Mouse (Mus musculus) T-helper 2 cell (primary cell): Measurements from ENCODE around the gene Kat7.

Experiments
- in situ Hi-C: fragments of 300-600 bp; cut with MboI, MseI; formaldehyde crosslinking; loops from one replicate; pipeline ENCODE4 v1.15.1; 2025; ENCODE audit warnings: high pct_unique_total_duplicates

The Kat7 gene

DNA sequence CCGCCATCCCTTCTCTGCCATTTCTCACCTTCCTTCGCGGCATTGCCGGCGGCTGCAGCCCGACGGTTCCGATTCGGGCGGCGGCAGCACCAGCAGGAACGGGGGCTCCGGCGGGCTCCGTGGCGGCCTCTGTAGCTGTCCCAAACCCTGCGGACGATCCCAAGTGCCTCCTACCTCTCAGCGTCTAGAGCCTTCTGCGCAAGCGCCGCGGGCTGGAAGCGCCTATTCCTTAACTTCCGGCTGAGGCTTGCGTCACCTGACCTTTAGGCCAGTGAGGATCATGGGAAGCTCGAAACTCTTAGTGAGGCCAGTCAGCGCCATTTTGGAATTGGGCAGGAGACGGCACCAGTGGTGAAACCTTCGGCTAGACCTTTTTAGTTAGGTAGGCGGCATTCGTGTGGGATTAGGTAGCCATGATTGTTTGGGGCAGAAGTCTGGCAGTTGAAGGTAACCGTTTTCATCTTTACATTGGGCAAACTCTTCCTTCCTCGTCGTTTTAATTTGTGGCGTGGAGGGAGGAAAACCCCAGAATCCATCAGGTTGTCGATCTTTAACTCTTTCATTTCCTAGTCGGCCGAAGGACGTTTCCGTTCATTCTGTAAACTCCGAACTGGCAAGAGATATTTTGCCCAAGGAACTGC is at the start of gene Kat7:
Gene Kat7 (minus strand): TSS at position 240 of the 641 bp plus-strand sequence.
- in situ Hi-C loops: no loop called here

DNA sequence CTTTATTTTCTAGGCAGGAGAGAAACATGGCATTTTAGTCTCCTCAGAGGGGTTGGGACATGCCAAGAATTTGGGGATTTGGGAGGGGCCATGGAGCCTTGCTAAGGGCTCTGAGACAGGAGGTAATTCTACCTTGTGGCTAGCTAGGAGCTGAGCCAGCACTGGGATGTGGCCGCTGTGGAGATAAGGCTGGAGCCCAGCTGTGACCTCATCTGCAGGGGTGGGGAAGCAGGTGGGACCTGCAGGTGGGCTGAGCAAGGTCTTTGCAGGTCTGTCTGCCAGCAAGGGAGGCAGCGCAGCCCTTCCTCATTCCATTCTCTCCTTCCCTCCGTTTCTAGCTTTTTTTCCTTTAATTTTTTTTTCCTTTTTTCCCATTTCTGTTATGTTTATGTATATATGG is 48.2 kb upstream of the Kat7 start:
- in situ Hi-C loops: no loop called here

DNA sequence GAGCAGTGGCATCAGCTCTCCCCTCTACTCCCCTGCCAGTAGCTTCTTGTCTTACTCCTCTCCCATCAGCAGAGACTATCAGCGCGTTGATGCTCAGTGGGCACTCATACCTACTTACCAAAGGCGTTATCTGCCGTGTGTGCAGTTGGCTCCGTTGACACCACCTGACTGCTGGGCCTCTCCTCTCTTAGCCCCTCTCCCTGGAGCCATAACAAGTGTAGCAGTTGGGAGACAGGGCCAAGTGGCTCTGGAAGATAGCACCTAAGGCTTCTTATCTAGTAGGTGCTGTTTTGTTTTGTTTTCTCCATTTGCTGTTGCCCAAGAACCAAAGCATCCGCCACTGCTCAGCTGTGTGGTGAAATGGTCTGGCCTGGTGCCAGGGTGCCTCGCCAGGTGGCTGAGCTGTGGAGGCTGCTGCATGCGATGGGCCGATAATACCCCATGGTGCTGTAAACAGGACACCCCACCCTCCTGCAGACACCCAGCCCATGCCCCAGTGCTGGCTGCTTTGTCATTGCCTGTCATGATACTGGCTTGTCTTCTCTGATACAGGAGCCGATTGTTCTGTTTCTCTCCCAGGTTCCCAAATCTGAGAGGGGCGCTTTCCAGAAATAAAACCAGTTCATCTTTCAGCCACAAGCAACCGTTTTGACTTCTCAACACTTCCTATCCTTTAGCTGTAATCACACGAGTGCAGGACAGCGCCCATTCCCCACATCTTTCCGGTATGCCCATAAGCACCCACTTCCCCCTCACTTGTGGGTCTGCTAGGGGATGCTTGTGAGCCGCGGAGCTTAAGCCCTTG is 46.6 kb upstream of the Kat7 start:
- in situ Hi-C loops: no loop called here

DNA sequence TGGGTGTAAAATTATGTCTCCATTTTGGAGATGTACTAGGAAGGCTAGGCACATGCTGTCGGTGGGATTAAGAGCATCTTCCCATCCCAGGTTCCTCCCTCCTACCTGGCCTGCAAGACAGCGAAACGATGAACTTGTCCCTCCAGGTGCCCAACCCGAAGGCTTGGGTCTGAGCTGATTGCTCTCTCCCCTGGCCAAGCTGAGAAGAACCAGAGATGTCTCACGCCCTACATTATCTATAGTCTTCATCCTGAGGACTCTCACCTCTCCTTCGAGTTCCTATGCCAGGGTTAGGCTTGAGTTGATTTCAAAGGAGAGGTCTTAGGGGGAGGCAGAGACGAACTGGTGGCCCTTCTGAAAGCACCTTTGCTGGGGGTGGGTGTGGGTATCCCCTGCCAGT is 46.0 kb upstream of the Kat7 start:
- in situ Hi-C loops: no loop called here

DNA sequence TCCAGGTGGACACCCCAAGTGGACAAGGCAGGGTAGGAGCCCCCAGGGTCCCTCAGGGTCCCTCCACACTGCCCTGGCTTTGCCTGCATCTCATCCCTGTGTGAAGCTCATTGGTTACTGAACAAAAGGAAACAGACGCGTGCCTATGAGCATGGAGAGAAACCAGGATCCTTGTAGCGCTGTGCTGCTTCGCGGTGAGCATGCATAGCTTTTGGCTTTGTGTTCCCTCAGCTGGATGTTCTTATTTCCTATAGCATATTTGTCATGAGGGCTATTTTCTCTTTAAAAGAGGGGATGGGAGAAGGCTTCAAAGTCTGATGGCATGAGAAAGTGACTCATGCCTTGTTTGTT is 45.6 kb upstream of the Kat7 start:
- in situ Hi-C loops: no loop called here

DNA sequence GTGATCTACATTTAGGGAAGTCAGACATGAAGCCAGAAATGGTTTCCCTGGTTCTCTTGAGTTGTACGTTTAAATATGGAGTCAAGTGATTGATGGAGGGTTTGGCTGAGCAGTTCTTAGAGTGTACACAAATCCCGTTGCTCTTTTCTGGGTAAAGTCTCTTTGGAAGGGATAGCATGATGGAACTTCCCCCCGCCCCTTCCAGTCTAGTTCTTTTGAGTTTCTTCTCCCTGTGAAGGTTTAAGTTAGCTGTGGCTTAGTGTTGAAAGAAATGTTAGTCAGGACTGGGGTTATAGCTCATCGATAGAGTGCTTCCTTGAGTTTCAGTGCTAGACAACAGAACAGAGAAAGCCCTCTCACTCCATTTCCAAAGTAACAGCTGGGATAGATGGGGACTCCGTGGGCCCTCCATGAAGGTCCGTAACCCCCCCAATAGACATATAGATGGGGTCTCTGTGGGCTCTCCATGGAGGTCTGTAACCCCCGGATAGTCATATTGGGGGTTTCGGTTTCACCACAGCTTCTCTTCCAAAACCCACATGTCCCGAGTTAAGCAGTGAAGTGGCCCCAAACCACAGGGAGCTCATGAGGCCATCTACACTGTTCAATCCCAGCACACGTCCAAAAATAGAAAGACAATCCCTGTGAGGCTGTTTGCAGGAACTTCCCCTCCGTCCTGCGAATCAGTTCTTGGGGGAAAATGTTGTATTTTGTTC is 45.1 kb upstream of the Kat7 start:
- in situ Hi-C loops: no loop called here

DNA sequence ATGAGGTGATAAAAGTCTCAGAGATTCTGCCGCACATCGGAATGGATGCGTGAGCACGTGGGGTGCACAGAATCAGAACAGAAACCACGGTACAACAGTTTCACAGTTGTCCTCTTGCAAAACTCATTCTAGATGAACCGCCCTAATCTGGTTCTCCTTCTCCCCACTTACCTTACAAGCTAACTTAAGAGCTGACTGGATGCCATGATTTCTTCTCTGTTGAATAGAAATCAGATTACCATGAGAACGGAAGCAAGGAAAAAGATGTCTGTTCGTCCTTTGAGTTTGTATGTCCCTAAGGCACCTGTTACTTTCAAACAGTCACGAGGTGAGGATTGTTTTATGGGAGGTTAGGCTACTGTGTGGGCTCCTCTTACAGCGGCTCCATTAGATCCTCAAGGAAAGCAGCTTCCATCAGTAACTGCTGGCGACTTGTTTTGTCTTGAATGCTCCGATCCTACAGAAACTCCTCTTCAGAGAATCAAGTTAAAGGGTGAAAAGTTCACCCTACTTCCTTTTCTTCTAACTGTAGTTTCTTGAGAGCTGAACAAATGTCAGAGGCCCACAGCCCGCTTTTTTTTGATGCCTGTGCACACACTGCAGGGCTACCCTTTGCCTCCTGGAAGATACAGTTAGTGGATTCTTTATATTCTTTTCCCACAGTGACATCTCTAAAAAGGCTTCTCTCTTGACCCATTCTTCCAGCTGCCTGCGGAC is 44.3 kb upstream of the Kat7 start:
- in situ Hi-C loops: no loop called here

DNA sequence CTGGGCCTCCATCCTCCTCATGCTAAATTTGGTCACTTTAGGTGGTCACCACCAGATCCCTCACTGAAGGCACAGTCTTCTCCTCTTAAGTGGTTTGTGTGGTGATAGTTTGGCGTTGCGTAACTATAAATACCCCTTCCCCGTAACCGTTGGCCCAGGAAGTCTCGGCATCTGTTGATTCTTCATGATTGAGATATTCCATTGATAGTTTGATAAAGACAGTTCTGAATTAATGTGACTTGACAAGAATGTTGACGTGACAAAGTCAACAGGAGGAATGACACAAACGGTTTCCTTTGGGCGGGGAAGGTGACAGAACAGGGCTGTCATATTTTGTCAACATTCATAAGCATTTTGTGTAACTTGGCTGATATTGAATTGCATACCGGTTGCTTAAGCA is 43.2 kb upstream of the Kat7 start:
- in situ Hi-C loops: no loop called here

DNA sequence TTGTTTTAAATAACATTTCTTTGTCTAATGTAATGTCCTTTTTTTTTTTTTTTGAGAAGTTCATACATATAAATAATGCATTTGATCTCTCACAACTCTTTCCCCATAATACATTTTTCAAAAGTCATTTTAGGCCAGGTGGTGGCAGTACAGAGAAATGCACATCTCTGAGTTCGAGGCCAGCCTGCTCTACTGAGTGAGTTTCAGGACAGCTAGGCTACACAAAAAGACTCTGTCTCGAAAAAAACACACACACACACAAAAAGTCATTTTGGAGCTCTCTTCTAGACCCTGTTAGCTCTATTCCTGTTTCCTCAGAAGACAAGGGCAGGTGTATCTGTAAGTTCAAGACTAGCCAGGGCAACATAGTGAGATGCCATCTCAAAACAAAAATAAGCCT is 42.6 kb upstream of the Kat7 start:
- in situ Hi-C loops: no loop called here

DNA sequence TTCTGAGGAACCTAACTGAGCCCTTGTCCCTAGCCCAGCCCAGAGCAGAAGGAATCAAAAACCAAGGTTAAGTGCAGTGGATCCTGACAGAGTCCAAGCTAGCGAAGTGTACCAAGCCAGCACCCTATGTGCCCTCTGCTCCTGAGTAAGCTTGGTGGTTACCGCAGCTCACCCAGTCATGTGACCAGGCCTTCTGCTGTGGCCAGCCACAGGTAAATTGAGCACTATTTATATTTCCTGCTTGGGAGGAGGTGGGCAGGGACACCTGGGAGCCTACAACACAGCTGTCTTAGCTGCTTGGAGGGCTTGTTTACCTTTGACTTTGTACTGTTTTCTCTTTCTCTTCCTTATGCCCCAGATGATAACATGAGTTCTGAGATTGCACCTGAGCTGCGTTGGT is 40.9 kb upstream of the Kat7 start:
- in situ Hi-C loops: no loop called here

DNA sequence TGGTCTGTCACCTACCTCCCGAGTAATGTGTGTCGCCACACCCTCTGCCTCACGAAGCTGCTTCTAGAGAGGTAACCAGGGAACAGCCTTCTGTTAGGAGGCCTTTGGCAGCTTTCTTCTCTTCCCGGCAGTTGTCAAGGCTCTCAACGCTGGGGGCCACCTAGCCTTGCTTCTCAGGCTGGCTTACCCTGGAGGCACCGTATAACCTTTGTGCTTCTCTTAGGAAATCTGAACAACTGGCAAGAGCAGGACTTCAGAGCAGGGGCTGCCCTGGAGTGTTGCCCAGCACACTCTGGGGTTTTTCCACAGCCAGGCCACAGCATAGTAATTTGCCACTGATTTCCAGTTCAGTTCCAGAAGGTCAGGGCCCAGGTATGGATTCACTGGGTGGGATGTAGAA is 40.2 kb upstream of the Kat7 start:
- in situ Hi-C loops: no loop called here

DNA sequence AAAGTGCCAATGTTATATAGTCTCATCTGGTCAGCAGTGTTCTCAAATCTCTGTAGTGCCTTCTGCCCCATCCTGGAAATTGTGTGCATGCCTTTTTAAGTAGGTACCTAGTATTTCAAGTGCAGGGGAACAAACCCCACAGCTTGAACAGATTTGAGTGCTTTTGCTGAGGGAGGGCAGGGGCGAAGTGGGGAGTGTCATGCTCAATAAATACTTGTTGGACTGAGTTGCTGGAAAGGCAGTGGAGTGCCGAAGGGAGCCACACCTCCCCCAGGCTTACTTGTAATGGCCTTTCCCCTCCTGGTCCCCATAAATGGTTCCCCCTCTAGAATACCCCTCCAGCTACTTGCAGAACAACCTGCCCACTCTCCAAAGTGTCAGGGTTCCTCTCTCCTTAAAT is 34.1 kb upstream of the Kat7 start:
- in situ Hi-C loops: no loop called here

DNA sequence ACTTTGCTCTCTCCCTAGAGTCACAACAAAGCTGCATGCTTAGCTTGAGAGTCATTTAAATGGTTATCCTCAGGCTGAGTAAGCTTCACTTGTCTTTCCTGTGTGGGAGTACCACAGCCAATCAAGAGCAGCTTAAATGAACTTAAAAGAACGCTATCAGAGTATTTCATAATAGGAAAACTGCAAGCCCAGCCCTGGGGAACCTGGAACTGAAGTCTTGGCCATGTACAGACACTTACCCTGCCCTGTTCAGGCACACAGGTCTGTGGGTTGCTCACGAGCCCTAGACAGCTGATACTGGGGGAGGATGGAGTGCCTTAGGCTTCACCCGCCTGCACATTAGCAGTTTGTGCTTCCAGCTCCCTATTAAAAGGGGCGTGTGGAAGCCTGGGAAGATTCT is 33.1 kb upstream of the Kat7 start:
- in situ Hi-C loops: no loop called here

DNA sequence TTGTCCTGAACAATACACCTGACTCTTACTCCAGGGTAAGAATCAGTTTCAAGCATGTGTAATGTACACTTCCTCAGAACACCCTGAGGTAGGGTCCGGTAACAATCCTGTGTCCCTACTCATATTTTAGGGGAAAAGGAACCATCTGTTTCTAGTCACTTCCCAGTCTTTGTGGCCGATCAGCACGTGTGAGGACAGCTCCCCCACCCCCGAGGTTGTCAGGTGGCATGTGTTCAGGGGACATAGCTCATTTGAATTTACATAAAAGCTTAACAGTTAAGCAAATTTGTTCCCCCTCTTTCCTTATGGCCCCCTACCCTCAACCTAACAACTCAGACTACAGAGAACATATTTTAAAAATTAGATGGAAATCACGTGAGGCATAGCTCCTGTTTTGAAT is 30.6 kb upstream of the Kat7 start:
- in situ Hi-C loops: no loop called here

DNA sequence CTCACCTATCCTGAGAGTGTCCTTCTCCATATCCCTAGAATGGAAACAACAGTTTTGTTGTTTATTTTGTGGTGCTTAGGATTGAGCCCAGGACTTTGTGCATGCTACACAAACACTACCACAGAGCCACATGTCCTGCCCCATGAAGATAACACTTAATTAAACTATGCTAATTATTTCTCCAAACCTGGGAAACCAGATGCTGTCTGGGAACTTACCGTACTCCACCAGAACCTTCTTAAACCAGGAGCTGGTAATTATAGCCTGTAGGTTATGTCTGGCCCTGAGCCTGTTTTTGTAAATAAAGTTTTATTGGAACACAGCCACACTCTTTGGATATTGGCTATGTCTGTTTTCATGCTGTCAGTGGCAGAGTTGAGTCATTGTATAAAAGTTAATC is 30.2 kb upstream of the Kat7 start:
- in situ Hi-C loops: no loop called here

DNA sequence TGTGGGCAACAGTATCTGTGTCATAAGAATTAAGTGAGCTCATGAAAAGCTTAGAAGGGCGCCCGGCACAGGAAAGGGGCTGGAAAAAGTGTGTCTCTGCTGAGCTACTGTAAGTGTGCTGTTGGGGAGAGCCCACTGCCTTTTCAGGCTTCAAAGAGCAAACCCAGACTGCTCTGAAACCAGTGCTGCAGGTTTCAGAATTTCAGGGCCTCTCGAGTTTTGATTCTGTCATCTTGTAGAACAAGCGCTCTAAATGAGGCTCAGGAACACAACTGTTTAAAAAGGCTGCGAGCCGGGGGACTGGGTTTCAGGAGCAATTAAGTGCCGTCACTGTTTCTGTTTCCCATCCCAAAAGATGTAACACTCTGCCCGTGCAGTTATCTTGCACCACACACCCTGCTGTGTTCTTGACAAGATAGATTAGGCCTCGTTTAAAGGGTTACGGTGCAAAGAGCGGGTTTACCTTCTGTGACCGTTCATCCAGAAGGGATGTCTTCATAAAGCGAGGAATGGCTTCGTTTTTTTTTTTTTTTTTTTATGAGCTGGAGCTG is 29.5 kb upstream of the Kat7 start:
- in situ Hi-C loops: no loop called here

DNA sequence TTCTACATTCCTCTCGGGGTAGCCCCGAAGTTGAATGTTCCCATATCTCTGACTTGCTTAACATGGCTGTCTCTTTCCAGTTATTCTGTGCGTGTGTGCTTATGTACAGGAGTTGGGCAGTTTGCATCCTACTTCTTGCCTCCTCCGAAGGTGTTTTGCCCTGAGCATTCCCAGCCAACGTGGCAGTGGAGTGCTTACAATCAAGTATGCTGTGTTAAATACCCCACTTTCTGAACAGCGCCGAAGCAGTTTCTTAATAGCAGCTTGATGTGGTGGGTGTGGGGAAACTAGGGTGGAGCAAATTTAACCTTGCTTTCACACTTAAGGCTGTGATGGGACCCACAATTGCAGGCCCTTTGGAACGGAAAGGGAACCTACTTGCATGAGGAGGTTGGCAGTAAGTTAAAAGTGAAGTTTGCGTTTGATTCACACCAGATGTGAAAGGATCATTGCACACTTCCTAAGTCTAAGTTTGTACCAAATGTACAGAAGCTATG is 27.8 kb upstream of the Kat7 start:
- in situ Hi-C loops: no loop called here

DNA sequence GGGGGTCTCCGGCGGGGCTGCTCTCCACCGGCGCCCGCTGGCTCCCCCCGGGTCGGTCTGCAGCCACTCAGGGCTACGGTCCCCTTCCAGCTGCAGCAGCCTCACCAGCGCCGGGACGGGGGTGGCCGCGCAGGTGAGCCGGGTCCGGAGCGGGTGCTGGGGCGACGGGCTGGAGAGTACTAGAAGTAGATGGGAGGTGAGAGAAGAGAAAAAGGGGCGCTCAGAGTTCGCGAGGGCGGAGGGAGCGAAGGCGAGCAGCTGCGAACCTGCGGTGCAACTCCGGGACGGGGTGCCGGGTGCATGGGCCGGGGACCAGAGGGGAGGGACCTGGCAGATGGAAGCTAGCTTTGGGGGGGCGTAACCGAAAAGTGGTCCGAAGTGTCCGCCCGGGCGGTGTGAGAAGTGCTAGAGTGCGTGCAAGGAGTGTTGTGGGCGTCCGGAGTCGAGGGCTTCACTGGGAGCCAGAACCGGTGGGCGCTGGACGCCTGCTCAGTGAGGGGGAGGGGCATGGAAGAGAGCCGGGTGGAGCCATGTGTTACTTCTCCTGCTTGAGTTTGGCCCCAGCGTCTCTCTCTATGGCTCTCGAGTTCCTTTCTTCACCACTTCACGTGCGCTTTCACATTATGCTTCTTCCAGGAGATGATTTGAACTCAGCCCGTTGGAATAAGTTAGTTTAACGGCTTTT is 27.2 kb upstream of the Kat7 start:
- in situ Hi-C loops: no loop called here

DNA sequence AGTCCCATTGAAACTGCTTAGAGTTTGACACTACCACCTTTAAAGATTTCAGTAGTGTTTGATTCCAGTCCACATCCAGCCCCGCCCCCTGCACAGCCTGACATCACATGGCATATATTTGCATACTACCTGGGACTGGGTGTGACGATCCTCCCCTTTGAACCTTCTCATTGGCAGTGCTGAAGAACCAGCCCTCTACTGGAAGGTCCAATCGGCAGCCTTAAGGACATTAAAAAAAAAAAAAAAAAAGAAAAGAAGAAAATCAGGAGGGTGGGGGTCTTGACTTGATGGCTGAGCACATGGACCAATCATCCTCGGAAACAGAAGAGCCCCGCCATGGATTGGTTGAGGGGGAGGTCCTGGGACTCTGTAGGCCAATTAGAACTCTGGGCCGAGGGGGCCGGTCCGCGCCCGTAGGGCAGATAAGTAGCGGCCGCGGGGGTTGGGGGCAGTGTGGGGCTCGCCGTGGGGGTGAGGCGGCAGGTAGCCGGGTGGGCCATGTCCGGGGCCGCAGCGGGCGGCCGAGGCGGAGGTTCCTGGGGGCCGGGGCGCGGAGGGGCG is 26.6 kb upstream of the Kat7 start, which contains the start of gene Fam117a:
Gene Fam117a (plus strand): TSS at position 451 of the 561 bp plus-strand sequence.
- in situ Hi-C loops: no loop called here

DNA sequence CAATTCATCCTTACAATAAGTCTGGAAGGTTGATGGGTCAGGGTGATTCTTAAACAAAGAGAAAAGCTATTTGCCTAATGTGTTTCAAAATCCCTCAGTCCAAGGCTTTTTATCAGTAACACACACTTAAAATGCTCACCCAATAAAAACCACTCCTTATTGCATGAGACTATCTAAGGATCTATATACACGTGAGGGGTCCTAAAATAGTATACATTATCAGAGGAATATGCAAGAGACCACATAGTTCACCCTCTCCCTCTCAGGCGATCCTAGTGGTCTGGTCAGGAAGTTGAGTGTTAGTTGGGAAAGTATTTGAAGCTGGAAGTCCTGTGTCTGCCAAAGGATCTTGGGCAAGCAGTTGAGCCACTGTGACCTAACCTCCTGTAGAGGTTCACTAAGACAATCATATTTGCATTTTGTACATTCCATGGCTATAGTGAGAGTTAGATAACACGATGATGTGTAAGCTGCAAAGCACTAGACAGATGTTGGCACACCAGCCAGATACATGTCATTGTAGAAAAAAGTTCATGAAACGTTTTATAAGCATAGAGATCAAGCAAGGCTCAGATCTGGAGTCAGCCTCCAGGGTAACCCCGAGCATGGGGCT is 24.5 kb upstream of the Kat7 start:
- in situ Hi-C loops: no loop called here
